Mouse (Mus musculus) spleen, adult 2 months (tissue): ENCODE data around the gene Rpl35.

Experiments
- CTCF ChIP-seq: fragments of 200-500 bp; IDR thresholded peaks from 2 replicates; pipeline ENCODE4 v1.5.1; 2011; ENCODE audit warnings: mild to moderate bottlenecking, inconsistent platforms; ENCODE audit not compliant: insufficient read depth, insufficient read length, insufficient replicate concordance; ENCODE audit errors: extremely low read depth
- POLR2A ChIP-seq: fragments of 200-500 bp; IDR thresholded peaks from 2 replicates; pipeline ENCODE4 v1.6.1; 2011; ENCODE audit warnings: low read depth, low read length, inconsistent platforms

DNA sequence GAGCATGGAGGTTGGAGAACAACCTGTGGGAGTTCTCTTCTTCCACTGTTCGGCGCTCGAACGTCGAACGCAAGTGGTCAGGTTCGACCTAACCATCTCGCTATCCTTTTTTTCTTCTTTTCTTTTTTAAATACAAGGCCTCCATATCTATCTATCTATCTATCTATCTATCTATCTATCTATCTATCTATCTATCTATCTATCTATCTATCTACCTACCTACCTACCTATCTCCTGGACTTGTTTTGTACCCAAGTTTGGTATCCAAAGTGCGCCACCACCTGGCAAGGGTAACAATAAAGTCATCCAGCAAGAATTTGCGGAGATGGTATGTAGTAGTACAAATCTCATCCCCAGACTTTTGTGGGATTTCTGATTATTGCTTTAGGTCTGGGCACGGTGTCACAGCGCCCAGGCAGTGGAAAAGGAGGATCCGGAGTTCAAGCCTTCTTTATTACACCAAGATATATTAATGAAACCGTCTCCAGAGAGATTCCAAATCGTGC, at the start of gene Rpl35:
- TF ChIP-seq POLR2A (no peak), CTCF (peak; percentile 15; the same call in 1 of the 2 replicates)
